ENCODE assay signal across 17 mouse cellular contexts in genomic region chr4:105658581-105658980, GRCm38 (mm10).
DNase-seq lines count a peak whose midpoint lies in the region; TF ChIP-seq lines count a peak whose summit lies in the region.
"Had no signal": no experiment of that assay in that cellular context is flagged by ENCODE, and none has a peak within 500 bp of the region (broad histone marks: within the 10 kb centered on the region; RNA-seq: fewer than 3 reads in every experiment).

No protein-coding gene starts in this region.

- TF ChIP-seq CTCF in gastrocnemius, adult 2 months (IDR thresholded peaks at IDR 0.05) = no peak

- WGBS in embryonic facial prominence, embryonic 10.5 days = 51% methylated on average over 3 of the region's 3 CpGs

- H3K4me1 ChIP-seq in embryonic facial prominence, embryonic 10.5 days = peaks cover 24% of the 10 kb centered on the region

- H3K36me3 ChIP-seq in embryonic facial prominence, embryonic 10.5 days (replicated peaks) = no peaks in the 10 kb centered on the region

- no peaks in the 10 kb centered on the region for H3K9me3 ChIP-seq in embryonic facial prominence, embryonic 10.5 days

- H3K27ac ChIP-seq in gastrocnemius, adult 2 months = 0 out of 2 replicates have a peak overlapping the region, but pooled peaks have one; percentile 24
- H3K27ac ChIP-seq in embryonic facial prominence, embryonic 10.5 days (replicated peaks) = peak overlapping the region; percentile 26; the same call in 1 of the 2 replicates
- H3K27ac ChIP-seq: hindbrain, postnatal 0 days; kidney, postnatal 0 days; stomach, postnatal 0 days had no signal

- H3K27me3 ChIP-seq in embryonic facial prominence, embryonic 10.5 days (replicated peaks; ENCODE audit: low read depth, poor library complexity, severe bottlenecking) = no peaks in the 10 kb centered on the region

- intact Hi-C loops in gastrocnemius, adult 2 months (cut with DNase I) = no loop called here

- DNase-seq in gastrocnemius, adult 2 months = peak; percentile 37
- DNase-seq in gastrocnemius, postnatal 10 days = no peak
- peak; percentile 42 for DNase-seq in ES-CJ7 (ENCODE audit: low read depth, low spot score)
- DNase-seq in embryonic facial prominence, embryonic 10.5 days (ENCODE audit: low spot score) = peak; percentile 58
- DNase-seq in hindlimb bud, embryonic 11.5 days (ENCODE audit: extremely low spot score, low read depth, low spot score) = peak; percentile 50
- no peak for DNase-seq in ovary, postnatal 10 days (ENCODE audit: low spot score)
- no peak for DNase-seq in lung, adult 18-20 months
- no peak for DNase-seq in thymus, postnatal 0 days (ENCODE audit: low spot score)
- DNase-seq: adrenal gland, adult 2 months; cerebellum, adult 8-10 months; kidney, adult 18-20 months; layer of hippocampus, postnatal 36 days; liver, postnatal 0 days; lung, postnatal 36 days had no signal

- no peak overlapping the region for H3K4me3 ChIP-seq in gastrocnemius, adult 2 months
- H3K4me3 ChIP-seq in embryonic facial prominence, embryonic 10.5 days = no peak overlapping the region

Comparison
In these comparisons a context has a peak if more than half of its experiments do, and no peak if none do; other contexts are left out.
1. DNase-seq: peak in gastrocnemius, adult 2 months (single experiment), ES-CJ7 (single experiment), embryonic facial prominence, embryonic 10.5 days (single experiment) and hindlimb bud, embryonic 11.5 days (single experiment); none in gastrocnemius, postnatal 10 days (single experiment), ovary, postnatal 10 days (single experiment), lung, adult 18-20 months (0 of 2) and thymus, postnatal 0 days (single experiment).